Mouse (Mus musculus): ENCODE measurements around the gene Adgrl2. TPM values are rescaled to one million over a fixed set of nuclear protein-coding genes. Genes with fewer than 3 reads are reported as not detected.
A peak's percentile ranks its signal among the peaks of the same experiment; 100 is the strongest.

Gene Adgrl2
- total RNA-seq, 1 experiment from 2014 or later: 82.1 TPM

DNA sequence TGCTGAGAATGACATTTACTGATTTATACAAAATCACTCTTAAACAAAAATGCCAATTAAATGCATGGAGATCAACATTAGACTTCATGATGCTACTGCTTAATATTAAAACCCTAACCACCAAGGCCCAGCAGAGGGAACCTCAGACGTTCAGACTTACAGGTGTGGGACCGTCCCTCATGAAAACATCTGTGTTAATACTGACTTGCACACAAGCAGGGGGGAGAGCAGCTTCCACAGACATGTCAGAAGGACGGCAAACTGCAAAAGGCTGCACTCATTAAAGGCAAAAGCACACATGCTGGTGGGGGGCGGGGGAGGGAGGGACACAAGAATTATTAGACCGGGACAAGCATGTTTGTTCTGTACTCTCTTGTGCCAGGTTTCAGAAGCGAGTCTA is 168.7 kb downstream of the Adgrl2 start:
- no peak for DNase-seq

DNA sequence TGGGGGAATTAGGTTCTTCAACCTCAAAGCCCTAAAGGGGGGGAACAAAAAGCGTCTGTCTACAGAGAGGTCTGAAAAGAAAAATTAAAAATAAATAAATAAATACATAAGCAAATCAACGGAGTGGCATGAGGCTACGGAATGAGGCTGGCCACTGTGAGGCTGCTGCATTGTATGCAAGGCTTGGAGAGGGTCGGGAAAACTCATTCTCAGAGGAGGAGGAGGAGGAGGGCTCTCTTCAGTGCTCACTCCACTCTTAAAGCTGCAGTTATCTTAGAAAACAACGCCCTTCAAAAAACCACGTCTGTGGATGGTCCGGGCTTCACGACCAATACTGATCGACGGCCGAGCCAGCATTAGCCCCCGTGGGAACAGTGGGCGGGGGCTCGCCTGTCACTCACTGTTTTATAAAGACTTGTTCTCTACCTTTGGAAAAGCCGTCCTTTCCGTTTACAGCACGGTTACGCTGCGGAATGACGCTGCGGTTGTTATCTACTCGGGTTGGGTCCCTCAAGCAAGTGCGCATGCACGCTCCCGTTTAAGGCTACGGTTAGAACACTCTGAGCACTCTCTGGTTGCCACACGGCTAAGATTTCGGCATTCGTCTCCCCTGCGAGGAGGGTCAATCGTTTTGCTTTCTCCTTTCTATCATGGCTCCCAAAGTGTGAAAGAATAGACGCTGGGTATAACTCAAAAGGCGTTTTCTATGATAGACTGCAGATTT is 170.9 kb downstream of the Adgrl2 start:
- no peak for DNase-seq

DNA sequence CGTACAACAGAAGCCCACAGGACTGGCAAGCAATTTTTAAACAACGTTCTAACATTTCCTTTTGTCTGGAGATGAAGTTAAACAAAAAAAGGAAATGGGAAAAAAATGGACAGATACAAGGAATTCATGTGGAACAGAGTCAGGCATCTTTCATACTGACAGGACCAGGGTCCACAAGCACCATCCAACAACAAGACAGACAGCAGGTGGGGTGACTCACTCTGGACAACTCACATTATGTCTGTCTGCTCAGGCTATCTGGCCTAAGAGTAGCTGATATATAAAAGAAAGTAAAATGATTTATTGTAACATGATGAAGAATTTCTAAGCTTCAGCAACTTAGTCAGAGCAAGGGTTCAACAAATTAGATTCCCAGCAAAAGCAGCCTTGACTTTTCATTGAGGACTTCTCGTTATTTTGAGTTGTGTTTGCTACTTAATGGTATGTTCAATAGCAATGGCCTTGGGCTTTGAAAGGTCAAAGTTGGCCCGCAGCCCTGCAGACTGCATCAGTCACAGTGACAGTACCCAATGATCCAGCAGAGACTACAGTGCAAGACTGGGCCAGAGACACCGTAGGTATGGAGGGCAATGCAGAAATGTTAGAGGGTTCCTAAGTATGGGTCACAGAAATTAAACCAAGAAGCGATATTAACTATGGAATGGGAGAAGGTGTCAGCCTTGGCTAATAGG is 171.8 kb downstream of the Adgrl2 start:
- DNase-seq: peak; percentile 77

GRCm38 (mm10) chr3:148817491-148817890 is 172.9 kb downstream of the Adgrl2 start:
- DNase-seq: no peak

DNA sequence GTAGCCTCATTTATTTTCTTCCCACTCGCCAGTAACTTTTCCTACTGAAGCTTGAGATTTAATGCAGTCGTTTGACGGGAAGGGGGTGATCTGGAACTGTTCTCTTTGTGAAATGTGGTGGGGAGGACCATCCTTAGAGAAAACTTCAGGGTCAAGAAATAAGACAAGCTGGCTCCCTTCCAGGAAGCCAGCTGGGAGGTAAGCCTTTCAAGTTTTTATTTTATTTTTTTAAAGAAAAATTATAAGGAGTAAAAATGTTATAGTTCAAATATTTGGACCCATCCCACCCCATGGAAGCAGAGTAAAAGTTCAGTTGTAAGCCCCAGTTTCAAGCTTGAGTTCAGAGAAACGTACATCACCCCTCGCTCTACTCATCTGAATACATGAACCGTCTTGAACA is 177.2 kb downstream of the Adgrl2 start:
- DNase-seq: no peak

- DNase-seq: no peak
Observed at GRCm38 (mm10) chr3:148812059-148812458, 178.3 kb downstream of the Adgrl2 start.

GRCm38 (mm10) chr3:148806977-148807376 is 183.4 kb downstream of the Adgrl2 start:
- DNase-seq: no peak

DNA sequence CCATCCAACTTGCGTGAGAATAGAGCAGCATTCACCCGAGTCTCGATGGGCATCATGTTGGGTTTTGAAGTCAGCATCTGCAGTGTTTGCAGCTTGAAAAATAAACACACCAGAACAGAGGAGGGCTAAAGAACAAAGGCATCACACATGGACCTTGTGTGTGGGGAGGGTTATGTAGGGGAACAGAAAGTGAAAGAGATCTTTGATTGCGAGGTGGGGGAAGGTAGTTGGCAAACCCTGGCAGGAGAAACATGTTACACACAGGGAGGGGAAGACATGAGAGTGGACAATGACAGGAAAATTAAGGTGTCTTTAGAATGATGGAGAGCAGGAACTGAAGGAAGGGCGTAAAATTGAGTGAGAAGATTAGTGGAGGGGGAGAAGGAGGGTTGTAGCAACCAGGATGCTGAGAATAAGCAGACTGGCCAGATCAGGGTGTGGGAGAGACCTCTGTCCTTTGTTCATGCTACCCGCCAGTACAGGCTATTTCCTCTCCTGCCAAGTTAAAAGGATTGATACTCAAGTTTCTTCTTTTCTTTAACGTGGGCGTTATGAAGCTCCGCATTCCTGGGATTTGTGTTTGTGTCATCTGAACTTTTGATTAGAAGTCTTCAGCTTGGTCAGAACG is 197.0 kb downstream of the Adgrl2 start:
- DNase-seq: no peak

DNA sequence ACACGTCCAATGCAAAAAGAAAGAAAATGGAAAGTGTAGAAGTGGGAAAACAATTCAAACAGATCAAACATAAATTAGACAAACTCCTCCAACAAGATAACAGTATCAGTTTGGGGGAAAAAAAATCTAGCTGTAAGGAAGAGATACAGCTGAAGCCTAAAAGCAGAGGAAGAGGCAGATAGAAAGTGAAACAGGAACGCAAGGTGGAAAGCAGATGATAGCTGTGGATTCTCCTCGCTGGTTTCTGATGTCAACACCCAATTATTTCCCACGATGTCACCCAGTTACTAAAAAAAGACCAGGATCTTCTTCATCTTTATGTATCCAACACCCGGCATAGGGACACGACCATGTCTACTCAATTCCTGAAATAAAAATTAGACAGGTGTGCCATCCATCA is 220.0 kb downstream of the Adgrl2 start:
- no peak for DNase-seq
